Mouse (Mus musculus) ES-E14 (cell line): ENCODE results near the gene Tmub1.
"Not testable (repeated sequence)": the region's sequence is repeated elsewhere in the genome, so short reads cannot be mapped to it uniquely, and the experiment has no call there.

Experiments used
- MAFK ChIP-seq: IDR thresholded peaks from 2 replicates; pipeline ENCODE4 v1.6.1; 2014; ENCODE audit warnings: mild to moderate bottlenecking, low read depth, low read length, inconsistent platforms; ENCODE audit not compliant: insufficient read depth
- ZNF384 ChIP-seq: IDR thresholded peaks from 2 replicates; pipeline ENCODE4 v1.6.1; 2012; ENCODE audit warnings: low read depth, low read length, inconsistent platforms

GRCm38 (mm10) chr5:24396254-24396653 is 51.4 kb downstream of the Tmub1 start:
- not testable (repeated sequence) for TF ChIP-seq ZNF384, MAFK
